Comparison of ENCODE assay signal across 9 mouse cellular contexts in genomic region chr10:5288262-5288661, GRCm38 (mm10).
DNase-seq lines count a peak whose midpoint lies in the region; ATAC-seq and TF ChIP-seq lines count a peak whose summit lies in the region.
"Had no signal": no experiment of that assay in that cellular context is flagged by ENCODE, and none has a peak within 500 bp of the region (broad histone marks: within the 10 kb centered on the region; RNA-seq: fewer than 3 reads in every experiment).

No protein-coding gene starts in this region.

- no peak for TF ChIP-seq POLR2A in limb, embryonic 14.5 days (IDR thresholded peaks at IDR 0.05; ENCODE audit: borderline replicate concordance, extremely low read depth, insufficient read depth, insufficient read length)

- 58% methylated on average over 6 of the region's 6 CpGs for WGBS in neural tube, embryonic 15.5 days
- WGBS in limb, embryonic 14.5 days = 35% methylated on average over 6 of the region's 6 CpGs

- H3K9me3 ChIP-seq in neural tube, embryonic 15.5 days (replicated peaks) = no peaks in the 10 kb centered on the region
- H3K9me3 ChIP-seq in limb, embryonic 14.5 days (ENCODE audit: control insufficient read depth, low read length) = no peaks in the 10 kb centered on the region

- no peak overlapping the region for H3K4me3 ChIP-seq in neural tube, embryonic 15.5 days (replicated peaks)
- peak overlapping the region; percentile 29 for H3K4me3 ChIP-seq in limb, embryonic 14.5 days (replicated peaks; ENCODE audit: low read length)

- no peak for DNase-seq in neural tube, embryonic 10.5 days (ENCODE audit: extremely low spot score, low spot score)
- peak; percentile 30 for DNase-seq in fat pad, adult 2 months (ENCODE audit: extremely low read depth, low read depth, low spot score)
- DNase-seq in limb, embryonic 14.5 days (ENCODE audit: low spot score) = no peak
- no peak for DNase-seq in adrenal gland, postnatal 25 days
- no peak for DNase-seq in urinary bladder, postnatal 4 days (ENCODE audit: low spot score in 2 of 2)
- DNase-seq: cerebellum, adult 11 months had no signal

- H3K4me1 ChIP-seq in neural tube, embryonic 15.5 days = peaks cover 3% of the 10 kb centered on the region; the same call in 1 of the 2 replicates
- H3K4me1 ChIP-seq in limb, embryonic 14.5 days (ENCODE audit: control insufficient read depth, insufficient read depth, low read length) = peaks cover 11% of the 10 kb centered on the region; the same call in 1 of the 2 replicates

- H3K36me3 ChIP-seq in neural tube, embryonic 15.5 days = no peaks in the 10 kb centered on the region
- H3K36me3 ChIP-seq in limb, embryonic 14.5 days (ENCODE audit: control insufficient read depth, insufficient read depth, low read length) = no peaks in the 10 kb centered on the region

- no peak overlapping the region for H3K9ac ChIP-seq in neural tube, embryonic 15.5 days (replicated peaks)
- peak overlapping the region; percentile 43 for H3K9ac ChIP-seq in limb, embryonic 14.5 days (ENCODE audit: low read depth, low read length, severe bottlenecking)

- no peaks in the 10 kb centered on the region for H3K27me3 ChIP-seq in neural tube, embryonic 15.5 days (replicated peaks)
- H3K27me3 ChIP-seq in limb, embryonic 14.5 days (ENCODE audit: control insufficient read depth, insufficient read depth, low read length) = no peaks in the 10 kb centered on the region

- no peak overlapping the region for H3K27ac ChIP-seq in neural tube, embryonic 15.5 days (replicated peaks)
- H3K27ac ChIP-seq in limb, embryonic 14.5 days (replicated peaks; ENCODE audit: low read depth, low read length) = no peak overlapping the region

- no peak for ATAC-seq in neural tube, embryonic 15.5 days (ENCODE audit: low FRiP score)
- no peak for ATAC-seq in limb, embryonic 14.5 days (ENCODE audit: low FRiP score, low read depth)
- ATAC-seq in inflammation-experienced regulatory T-cells, adult 6 months = no peak
- ATAC-seq: forebrain, embryonic 16.5 days had no signal

- peak overlapping the region; percentile 7; the same call in 1 of the 2 replicates for H3K4me2 ChIP-seq in neural tube, embryonic 15.5 days
- H3K4me2 ChIP-seq in limb, embryonic 14.5 days (replicated peaks; ENCODE audit: low read depth, low read length, severe bottlenecking) = peak overlapping the region; percentile 42
